Mouse (Mus musculus) neural tube, embryonic 10.5 days (tissue): ENCODE data around the gene Nacc2.

Experiments used
- DNase-seq: peaks from one replicate; pipeline ENCODE4 v3.0.0-alpha.2; 2017; ENCODE audit warnings: low spot score; ENCODE audit errors: extremely low spot score

Nacc2 gene

GRCm38 (mm10) chr2:26099851-26100250 is 23.2 kb downstream of the Nacc2 start:
- no peak for DNase-seq

GRCm38 (mm10) chr2:26099260-26099659 is 23.8 kb downstream of the Nacc2 start:
- no peak for DNase-seq

GRCm38 (mm10) chr2:26093897-26094296 is 29.1 kb downstream of the Nacc2 start:
- DNase-seq: no peak

- no peak for DNase-seq
Measured at GRCm38 (mm10) chr2:26091771-26092393, 31.1 kb downstream of the Nacc2 start.

GRCm38 (mm10) chr2:26090876-26091770 is 31.9 kb downstream of the Nacc2 start:
- peak; percentile 75 for DNase-seq

GRCm38 (mm10) chr2:26089005-26089404 is 34.0 kb downstream of the Nacc2 start:
- no peak for DNase-seq

- no peak for DNase-seq
Measured at GRCm38 (mm10) chr2:26086926-26087600, 36.0 kb downstream of the Nacc2 start.

GRCm38 (mm10) chr2:26086505-26086904 is 36.5 kb downstream of the Nacc2 start:
- no peak for DNase-seq

- no peak for DNase-seq
Measured at GRCm38 (mm10) chr2:26082883-26083282, 40.1 kb downstream of the Nacc2 start.

GRCm38 (mm10) chr2:26080830-26081229 is 42.2 kb downstream of the Nacc2 start:
- DNase-seq: no peak

- DNase-seq: no peak
Measured at GRCm38 (mm10) chr2:26079409-26079808, 43.6 kb downstream of the Nacc2 start.

- DNase-seq: no peak
Measured at GRCm38 (mm10) chr2:26077068-26077467, 46.0 kb downstream of the Nacc2 start.

- DNase-seq: no peak
Measured at GRCm38 (mm10) chr2:26076121-26076520, 46.9 kb downstream of the Nacc2 start.

- DNase-seq: no peak
Measured at GRCm38 (mm10) chr2:26074551-26074950, 48.5 kb downstream of the Nacc2 start.

- DNase-seq: no peak
Measured at GRCm38 (mm10) chr2:26068592-26068991, 54.4 kb downstream of the Nacc2 start.

- no peak for DNase-seq
Measured at GRCm38 (mm10) chr2:26068175-26068574, 54.8 kb downstream of the Nacc2 start.

GRCm38 (mm10) chr2:26066527-26066926 is 56.5 kb downstream of the Nacc2 start:
- DNase-seq: no peak

GRCm38 (mm10) chr2:26062742-26063427 is 60.1 kb downstream of the Nacc2 start:
- DNase-seq: no peak

GRCm38 (mm10) chr2:26062241-26062640 is 60.8 kb downstream of the Nacc2 start:
- no peak for DNase-seq

GRCm38 (mm10) chr2:26061018-26061666 is 61.9 kb downstream of the Nacc2 start:
- no peak for DNase-seq

GRCm38 (mm10) chr2:26057053-26057452 is 66.0 kb downstream of the Nacc2 start:
- no peak for DNase-seq
